Mouse (Mus musculus) frontal cortex, postnatal 25 days (tissue): ENCODE results near the gene Tesk1.
A peak's percentile ranks its signal among the peaks of the same experiment; 100 is the strongest.

Source experiments
- DNase-seq, 2 experiments: peaks; one replicate each; pipeline ENCODE4 v3.0.0; 2022; ENCODE audit warnings: low spot score in 2 of 2

Tesk1 gene

GRCm38 (mm10) chr4:43492821-43493185, 51.1 kb downstream of the Tesk1 start, which contains the start of gene Ccdc107:
Gene Ccdc107 (plus strand): TSS chr4:43492900.
- DNase-seq, result peak; percentile 79 to 84

- DNase-seq, result peak; percentile 91 to 96
Measured at GRCm38 (mm10) chr4:43493186-43493845, 51.6 kb downstream of the Tesk1 start.

- no peak for DNase-seq
Measured at GRCm38 (mm10) chr4:43493846-43494240, 52.1 kb downstream of the Tesk1 start.

- no peak for DNase-seq
Measured at GRCm38 (mm10) chr4:43496587-43496986, 54.8 kb downstream of the Tesk1 start.

- no peak for DNase-seq
Measured at GRCm38 (mm10) chr4:43497405-43497804, 55.7 kb downstream of the Tesk1 start.
